Mouse (Mus musculus) urinary bladder, postnatal 10 days (tissue): ENCODE measurements around the gene Pa2g4.
A peak's percentile ranks its signal among the peaks of the same experiment; 100 is the strongest.

Experiments used
- DNase-seq: peaks from one replicate; pipeline ENCODE4 v3.0.0; 2022; ENCODE audit warnings: low spot score

The Pa2g4 gene

DNA sequence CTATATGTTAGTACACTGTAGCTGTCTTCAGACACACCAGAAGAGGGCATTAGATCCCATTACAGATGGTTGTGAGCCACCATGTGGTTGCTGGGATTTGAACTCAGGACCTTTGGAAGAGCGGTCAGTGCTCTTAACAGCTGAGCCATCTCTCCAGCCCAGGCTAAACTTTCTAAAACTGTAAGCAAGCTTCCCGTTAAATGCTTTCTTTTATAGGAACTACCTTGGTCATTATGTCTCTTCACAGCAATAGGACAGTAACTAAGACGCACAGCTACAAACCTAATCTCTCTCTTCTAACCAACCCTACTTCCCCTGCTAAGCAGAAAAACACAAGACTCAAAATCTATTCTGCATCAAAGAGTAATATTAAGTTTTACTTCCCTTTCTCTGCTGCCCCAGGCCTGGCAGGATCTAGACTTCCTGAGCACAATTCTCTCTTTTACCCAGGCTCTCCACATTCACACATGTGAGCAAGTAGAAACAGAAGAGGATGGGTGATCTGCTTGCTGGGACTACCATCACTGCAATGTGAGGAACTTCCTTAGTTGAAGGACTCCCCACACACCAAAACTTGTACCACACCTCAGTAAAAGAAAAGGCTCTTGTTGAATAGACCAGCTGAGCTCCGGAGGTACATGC lies 30.0 kb downstream of the Pa2g4 start:
- DNase-seq = no peak

DNA sequence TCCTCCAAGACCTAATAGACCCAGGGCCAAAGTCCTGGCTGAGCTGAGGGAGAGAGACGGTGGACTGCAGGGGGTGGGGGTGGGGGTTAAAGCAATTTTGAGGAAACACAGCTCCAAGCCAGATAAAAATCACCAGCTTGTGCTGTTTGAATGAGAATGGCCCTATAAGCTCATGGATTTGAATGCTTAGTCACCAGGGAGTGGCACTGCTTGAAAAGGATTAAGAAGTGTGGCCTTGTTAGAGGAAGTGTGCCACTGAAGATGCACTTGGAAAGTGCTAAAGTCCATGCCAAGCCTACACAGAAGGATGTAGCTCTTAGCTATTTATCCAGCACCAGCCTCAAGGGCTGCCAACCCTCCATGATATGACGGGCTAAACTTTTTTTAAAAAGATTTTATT lies 30.6 kb downstream of the Pa2g4 start:
- DNase-seq = no peak

DNA sequence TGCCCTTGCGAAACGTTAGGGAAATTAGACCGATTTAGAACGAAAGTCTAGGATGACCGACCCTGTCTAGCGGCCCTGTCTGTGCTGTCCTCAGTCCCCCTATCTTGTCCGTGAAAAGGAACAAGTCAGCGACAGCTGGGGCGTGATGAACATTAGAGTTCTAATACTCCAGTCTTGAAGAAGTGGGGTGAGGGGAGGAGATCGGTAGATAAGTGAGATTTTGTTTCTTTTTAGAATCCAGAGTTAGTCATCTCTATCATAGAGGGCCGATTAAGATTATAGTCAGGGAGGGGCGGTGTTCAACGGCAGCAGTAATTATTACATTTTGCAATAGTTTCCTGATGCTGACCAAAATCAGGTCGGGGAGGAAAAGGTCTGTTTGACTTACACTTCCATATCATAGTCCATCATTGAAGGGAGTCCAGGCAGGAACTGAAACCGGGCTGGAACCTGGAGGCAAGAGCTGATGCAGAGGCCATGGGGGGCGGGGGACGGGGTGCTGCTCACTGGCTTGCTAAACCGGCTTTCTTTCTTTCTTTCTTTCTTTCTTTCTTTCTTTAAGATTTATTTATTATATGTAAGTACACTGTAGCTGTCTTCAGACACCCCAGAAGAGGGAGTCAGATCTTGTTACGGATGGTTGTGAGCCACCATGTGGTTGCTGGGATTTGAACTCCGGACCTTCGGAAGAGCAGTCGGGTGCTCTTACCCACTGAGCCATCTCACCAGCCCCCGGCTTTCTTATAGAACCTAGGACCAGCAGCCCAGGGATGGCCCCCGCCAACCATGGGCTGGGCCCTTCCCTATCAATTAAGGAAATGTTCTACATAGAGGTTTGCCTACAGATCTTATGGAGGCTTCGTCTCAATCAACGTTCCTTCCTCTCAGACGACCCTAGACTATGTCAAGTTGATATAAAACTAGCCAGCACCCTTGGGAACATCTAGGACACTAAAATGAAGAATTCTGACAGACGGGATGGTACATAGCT lies 39.1 kb downstream of the Pa2g4 start:
- no peak for DNase-seq

DNA sequence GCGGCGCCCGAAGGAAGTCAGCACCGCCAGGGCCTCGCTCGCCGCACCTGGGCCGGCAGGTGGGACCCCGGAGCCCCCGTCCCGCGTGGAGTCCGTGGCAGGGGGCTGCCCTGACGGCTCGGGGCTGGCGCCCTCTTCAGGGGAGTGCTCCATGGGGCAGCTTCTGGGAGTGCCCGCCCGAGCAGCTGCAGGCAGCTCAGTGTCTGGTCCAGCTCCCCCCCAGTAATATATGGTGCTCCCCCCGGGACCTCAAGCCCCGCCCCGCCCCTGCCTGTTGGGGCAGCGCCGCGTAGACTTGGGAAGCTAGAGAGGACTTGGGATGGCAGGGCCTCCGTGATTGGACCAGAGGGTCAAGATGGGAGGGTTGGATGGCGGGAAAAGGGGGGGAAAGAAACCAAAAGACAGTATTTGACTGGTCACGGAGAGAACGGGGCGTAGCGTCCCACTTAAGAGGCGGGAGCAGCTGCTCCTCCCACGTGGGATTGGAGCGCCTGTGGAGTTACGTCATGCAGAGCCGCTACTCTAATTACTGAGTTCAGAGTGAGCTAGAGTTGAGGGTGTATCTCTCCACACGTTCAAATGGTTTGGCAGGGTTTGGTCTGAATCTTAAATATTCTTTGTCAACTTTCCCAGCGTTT lies 40.0 kb downstream of the Pa2g4 start, which contains the start of gene Esyt1:
Gene Esyt1 (minus strand): TSS at position 201 of the 638 bp plus-strand sequence.
- DNase-seq = peak; percentile 71

DNA sequence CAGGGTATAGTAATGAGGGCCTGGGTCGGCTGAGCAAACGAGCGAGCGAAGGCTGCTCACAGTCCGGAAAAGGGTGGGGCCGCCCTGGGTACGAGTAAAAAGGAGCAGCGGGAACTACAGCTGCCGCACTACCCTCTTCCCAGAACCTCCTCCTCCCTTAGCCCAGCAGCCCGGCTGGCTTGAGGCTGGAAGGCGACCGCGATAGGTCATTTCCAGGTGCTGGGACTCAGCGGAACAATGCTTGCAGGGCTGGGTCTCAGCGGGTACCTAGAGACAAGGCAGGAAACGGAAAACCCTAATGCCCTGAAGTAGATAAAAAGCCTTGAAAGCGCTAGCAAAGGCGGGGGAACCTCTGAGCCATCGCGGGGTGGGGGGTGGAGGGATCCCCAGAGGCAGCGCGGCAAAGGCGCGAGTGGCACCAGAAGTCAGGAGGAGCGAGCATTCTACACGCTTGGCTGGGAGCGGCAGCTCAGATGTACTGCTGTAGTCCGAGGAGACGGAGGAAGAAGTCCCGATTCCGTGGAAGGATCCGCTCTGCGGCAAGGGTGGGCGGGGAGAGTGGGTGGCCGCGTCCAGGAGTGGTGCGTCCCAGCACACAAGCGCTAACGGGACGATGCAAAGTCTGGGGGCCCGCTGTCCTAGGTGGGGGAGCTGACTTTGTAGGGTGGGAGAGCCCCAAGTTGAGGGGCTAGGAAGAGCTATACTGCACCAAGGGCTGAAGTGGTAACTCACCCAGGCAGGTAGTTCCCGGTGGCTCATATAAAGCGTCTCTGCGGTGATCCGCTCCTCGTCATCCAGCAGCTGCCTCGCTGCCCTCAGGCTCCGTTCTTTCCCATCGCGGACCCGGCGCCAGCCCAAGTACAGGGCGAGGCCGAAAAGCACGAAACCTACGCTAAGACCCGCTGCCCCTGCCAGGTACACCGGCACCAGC lies 40.8 kb downstream of the Pa2g4 start:
- DNase-seq = no peak

DNA sequence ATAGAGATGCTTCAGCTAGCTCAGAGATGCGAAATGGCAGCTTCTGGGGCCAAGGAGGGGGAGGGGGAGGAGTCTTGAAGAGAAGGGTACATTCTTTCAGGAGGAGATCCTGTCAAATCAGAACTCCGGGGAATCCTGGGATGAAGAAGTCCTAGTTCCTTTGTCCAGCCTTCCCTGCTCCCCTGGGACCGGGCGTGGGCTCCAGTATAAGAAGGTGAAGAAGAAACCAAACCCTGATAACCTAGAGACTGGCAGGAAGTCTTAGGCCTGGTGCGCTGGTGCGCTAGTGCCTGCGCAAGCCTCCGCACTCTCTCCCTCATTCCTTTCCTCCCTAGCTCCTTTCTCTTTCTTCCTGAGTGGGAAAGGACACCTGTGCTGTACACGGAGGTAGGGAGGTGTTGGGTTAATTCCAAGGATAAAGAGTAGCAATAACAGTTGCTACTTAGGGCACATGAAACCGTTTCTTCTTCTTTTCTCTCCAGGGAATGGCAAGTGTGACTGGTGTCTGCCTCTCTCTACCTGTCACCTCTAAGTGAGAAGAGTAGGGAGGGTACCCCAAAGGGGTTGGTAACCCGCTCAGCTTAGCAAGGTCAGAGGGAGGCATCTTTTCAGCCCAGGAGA lies 41.6 kb downstream of the Pa2g4 start:
- no peak for DNase-seq

DNA sequence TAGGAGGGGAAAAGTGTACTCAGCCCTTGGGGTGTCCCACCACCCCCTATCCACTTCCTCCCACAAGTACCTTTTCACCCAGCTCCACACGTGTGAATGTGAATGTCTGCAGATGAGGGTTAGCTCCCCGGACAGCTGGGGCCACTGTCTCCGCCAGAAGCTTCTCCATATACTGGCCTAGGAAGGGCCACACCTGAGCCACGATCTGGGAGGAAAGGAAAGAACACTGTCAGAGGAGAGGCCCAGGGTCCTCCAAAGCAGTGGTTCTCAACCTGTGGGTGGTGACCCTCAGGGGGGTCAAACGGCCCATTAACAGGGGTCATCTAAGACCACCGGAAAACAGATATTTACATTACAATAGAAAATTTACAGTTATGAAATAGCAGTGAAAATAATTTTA lies 43.4 kb downstream of the Pa2g4 start:
- no peak for DNase-seq

DNA sequence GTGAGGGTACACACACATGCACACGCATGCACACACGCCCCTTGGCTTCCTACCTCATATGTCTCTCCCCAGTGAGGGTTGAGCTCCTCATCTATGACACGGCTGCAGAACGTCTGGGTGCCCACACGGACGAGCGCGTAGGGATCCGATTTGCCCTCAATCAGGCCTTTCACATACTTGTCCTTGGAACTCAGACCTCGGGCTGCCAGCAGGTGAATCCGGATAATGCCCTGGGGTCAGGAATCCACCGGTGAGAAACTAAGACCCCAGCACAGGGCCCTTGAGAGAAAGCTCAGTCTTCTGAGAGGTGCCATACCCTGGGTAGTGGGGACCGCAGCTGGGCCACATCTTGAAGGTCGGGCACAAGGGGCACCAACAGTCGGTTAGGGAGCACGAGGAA lies 45.2 kb downstream of the Pa2g4 start:
- DNase-seq = no peak

DNA sequence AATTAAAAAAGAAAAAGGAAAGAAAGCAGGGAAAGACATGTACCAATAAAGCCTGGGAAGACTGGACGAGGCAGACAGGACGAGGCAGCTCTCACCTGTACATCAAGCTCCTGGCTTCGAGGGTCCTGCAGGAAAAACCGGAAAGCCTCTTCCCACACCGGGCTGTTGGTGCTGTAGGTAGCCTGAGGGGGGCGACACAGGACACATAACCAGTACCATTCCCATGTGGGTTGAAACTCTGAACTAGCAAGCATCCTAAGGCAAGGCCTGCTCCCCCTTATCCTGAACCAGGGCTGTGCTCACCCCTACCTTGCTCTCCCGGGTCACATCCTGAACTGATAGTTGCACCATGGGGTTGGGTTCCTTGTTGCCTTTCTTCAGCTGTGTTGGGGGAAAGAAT lies 47.0 kb downstream of the Pa2g4 start:
- DNase-seq = no peak

DNA sequence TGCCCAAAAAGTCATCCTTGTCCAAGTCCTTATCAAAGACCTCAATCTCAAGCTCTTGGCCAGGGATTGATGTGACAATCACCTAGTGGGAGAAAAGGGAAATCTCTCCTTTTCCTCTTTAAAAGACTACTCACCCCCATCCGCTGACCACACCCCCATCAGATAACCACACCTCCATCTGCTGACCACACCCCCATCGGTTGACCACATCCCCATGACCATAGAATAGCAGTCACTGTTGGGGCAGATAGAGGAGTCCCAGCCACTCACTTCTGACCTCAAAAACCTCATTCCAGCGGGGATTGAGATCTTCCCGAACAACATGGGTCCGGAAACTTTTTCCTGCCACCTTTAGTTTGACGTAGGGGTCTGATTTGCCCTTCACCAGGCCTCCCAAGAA lies 49.1 kb downstream of the Pa2g4 start:
- DNase-seq = no peak

DNA sequence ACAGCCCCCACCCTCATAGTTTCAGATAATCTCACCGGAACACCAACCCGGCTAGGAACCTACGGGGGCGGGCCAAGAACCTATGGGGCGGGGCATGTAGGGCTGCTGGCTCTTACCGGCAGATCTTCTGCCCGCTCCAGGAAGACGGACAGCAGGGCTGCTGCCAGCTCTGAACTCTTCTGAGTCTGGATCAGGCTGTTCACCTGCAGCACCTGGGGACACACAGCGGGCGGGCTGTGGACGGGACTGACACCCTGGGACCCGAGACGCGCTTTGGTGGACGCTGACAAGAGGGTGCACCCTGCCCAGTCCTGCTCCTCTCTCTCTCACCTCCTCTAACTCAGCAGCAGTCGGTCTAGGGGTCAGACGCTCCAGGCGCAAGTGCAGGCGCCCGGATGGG lies 49.8 kb downstream of the Pa2g4 start:
- no peak for DNase-seq

DNA sequence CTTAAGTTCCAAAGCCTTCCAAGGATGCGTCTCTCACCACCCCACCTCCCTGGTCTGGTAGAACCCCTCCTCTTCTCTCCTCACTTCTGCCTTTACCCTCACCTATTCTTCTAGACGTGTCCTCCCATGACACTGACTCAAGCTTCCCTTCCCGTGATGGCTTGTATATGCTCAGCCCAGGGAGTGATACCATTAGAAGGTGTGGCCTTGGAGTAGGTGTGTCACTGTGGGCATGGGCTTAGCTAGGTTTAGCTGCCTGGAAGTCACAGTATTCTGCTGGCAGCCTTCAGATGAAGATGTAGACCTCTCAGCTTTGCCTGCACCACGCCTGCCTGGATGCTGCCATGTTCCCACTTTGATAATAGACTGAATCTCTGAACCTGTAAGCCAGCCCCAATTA lies 50.7 kb downstream of the Pa2g4 start:
- DNase-seq = no peak

DNA sequence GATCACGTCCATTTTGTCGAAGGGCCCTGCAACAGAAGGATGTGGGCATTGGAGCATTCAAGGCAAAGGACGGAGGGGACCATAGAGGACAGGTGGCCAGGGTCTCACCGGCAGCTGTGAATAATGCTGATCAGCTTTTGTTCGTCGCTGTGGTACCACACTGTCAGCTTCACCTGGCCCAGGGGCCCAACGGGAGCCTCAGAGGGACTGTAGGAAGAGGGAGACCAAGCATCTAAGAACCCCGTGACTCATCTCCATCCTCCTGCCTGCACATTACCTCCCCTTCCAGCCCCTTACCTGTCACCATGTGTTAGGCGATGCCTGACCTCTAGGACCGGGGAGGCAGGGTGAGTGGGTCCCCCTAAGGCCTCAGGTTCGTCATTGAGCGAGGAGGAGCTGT lies 54.0 kb downstream of the Pa2g4 start:
- no peak for DNase-seq

DNA sequence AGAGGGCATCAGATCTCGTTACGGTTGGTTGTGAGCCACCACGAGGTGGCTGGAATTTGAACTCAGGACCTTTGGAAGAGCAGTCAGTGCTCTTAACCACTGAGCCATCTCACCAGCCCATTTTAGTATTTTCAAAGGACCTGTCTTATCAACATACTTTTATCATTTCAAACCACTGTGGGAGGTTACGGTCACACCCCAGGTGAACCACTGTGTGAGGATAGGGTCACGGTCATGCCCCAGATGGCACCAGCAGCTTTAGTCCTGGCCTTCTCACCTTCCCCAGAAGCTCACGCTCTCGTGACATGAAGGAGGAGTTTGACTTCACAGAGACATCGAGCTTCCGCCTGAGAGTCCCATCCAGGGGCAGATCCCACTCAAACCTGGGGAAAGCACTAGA lies 54.6 kb downstream of the Pa2g4 start:
- no peak for DNase-seq

DNA sequence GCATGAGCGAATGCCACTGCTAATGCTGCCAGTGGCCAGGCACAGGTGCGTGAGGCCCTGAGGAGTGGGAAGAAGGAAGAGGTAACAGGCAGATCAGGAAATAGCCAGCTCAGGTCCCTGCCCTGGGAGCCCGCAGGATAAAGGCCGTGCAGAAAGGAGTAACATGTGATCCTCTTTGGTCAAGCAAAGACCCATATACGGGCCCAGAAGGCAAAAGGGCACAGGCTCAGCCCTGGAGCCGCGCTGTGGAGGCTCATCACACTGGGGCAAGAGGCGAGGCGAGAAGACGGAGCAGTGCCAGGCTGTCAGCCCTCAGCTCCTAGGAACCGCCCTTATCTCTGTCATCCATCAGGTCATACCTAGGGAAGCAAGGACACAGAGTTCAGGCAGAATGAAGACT lies 55.5 kb downstream of the Pa2g4 start:
- no peak for DNase-seq

DNA sequence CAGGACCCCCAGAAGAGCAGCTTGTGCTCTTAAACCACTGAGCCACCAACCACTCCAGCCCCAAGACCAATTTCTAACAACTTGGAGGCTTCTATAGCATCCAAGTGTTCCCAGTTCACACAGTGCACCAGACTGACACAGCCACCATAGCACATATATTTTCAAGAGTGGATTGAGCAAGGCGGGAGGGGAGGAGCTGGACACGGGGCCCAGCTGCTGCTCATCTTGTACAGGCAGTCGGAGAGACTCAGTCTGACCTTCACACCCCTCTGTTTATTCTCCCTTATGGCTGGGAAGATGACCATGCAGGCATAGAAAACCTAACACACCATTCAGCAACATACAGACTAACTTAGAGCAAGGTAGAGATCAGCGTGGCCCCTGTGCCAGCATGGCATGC lies 56.0 kb downstream of the Pa2g4 start:
- no peak for DNase-seq

DNA sequence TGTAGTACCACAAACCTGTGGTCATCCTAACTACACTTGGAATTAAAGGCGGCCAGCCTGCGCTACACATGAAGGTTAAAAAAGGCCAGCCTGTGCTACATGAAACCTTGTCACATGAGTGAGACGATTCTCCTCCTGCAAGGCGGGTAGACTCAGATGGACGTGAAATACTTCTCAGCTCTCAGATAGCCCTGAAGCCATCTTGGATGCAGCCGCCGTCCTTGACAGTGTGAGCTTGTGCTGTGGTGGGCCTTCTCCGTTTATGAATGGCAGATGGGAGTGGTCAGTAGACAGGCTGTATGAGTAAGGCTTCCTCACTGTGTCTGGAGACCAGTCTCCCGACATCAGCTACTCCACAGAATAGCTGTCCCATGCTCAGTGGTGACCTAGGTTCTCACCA lies 56.6 kb downstream of the Pa2g4 start:
- no peak for DNase-seq

DNA sequence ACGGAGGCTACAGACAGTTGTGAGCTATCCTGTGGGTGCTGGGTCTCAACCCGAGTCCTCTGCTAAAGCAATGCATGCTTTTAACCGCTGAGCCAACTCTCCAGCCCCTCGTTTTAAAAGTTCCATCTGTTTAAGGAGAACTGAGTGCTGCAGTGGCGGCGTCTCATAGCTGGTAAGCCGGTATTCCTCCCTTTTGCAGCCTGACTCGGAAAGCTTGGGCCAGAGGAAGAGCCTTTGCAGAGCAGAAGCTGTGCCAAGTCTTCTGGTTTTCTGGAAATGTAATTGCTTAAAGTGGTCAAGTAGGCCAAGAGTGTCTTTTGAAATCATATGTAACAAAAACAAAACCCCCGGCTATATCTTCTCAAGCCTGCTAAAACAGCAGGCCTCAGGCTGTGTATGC lies 57.5 kb downstream of the Pa2g4 start:
- DNase-seq = no peak
